In the genomic region with DNA sequence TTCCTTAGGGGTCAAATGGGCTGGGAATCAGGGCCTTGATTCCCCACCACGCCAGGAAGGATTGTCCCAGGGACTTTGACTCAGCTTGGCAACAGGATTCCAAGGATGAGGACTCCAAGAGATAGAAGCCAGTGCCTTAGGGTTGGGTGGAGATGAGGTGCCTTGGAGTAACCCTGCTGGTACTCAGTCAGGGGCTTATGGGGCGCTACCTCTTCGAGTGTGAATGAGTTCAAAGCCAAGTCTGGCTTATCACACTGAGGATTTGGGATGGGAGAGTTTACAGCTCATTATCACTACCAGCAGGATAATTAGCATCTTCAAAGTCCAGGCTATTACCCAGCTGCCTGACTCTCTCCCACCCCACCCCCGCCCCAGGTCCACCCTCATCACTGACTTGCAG, we compare ENCODE assay signal across 15 mouse cellular contexts.
"Had no signal": no experiment of that assay in that cellular context is flagged by ENCODE, and none has a peak within 500 bp of the region (broad histone marks: within the 10 kb centered on the region; RNA-seq: fewer than 3 reads in every experiment).

No protein-coding gene starts in this region.

- H3K36me3 ChIP-seq: liver, embryonic 13.5 days had no signal

- H3K4me2 ChIP-seq: liver, embryonic 13.5 days; midbrain, embryonic 11.5 days had no signal

- DNase-seq: kidney, adult 2 months; layer of hippocampus, postnatal 36 days; liver, embryonic 13.5 days; lung, postnatal 36 days; midbrain, embryonic 14.5 days; right cerebral cortex, adult 18-20 months; right cerebral cortex, postnatal 14 days; right cerebral cortex, postnatal 4 days; thymus, adult 2 months; thymus, postnatal 14 days; thymus, postnatal 4 days had no signal

- H3K4me1 ChIP-seq: liver, embryonic 13.5 days had no signal

- H3K27ac ChIP-seq: kidney, postnatal 0 days; left cerebral cortex, adult 2 months; liver, embryonic 13.5 days; stomach, postnatal 0 days had no signal

- H3K27me3 ChIP-seq: liver, embryonic 13.5 days had no signal

- H3K4me3 ChIP-seq: left cerebral cortex, adult 2 months; liver, embryonic 13.5 days had no signal

- H3K9ac ChIP-seq: liver, embryonic 13.5 days had no signal

- H3K9me3 ChIP-seq: liver, embryonic 13.5 days had no signal
